Mouse (Mus musculus) frontal cortex, postnatal 36 days (tissue): ENCODE measurements around the gene Tnnc2.

Experiments used
- DNase-seq, 2 experiments: peaks; one replicate each; pipeline ENCODE4 v3.0.0; 2022; ENCODE audit warnings: low spot score in 2 of 2

Gene Tnnc2

GRCm38 (mm10) chr2:164737377-164738090 lies 42.2 kb downstream of the Tnnc2 start:
- no peak for DNase-seq

GRCm38 (mm10) chr2:164735446-164735845 lies 44.3 kb downstream of the Tnnc2 start:
- no peak for DNase-seq

GRCm38 (mm10) chr2:164734839-164735238 lies 44.9 kb downstream of the Tnnc2 start:
- no peak for DNase-seq

- DNase-seq: no peak
These were observed 46.5 kb downstream of the Tnnc2 start for GRCm38 (mm10) chr2:164733259-164733658.

- DNase-seq: no peak
These were observed 48.0 kb downstream of the Tnnc2 start for GRCm38 (mm10) chr2:164731719-164732118.
